Mouse (Mus musculus) small intestine, adult 2 months (tissue): ENCODE results near the gene Ywhab. TPM values are rescaled to one million over a fixed set of nuclear protein-coding genes. Genes with fewer than 3 reads are reported as not detected.

ENCODE experiments used
- H3K27ac ChIP-seq: fragments of 200-500 bp; 2 replicates; pipeline ENCODE4 v1.5.1; 2012; ENCODE audit warnings: low read depth, low read length, control low read depth, inconsistent platforms; ENCODE audit not compliant: insufficient read depth
- H3K27me3 ChIP-seq: fragments of 200-500 bp; 2 replicates; pipeline ENCODE4 v1.6.1; 2012; ENCODE audit warnings: mild to moderate bottlenecking, moderate library complexity, low read length, inconsistent platforms; ENCODE audit not compliant: control insufficient read depth, insufficient read depth
- H3K36me3 ChIP-seq: fragments of 200-500 bp; 2 replicates; pipeline ENCODE4 v1.6.1; 2012; ENCODE audit warnings: mild to moderate bottlenecking, low read length, control low read depth, inconsistent platforms; ENCODE audit not compliant: control insufficient read depth, insufficient read depth
- H3K4me1 ChIP-seq: fragments of 200-500 bp; 2 replicates; pipeline ENCODE4 v1.6.1; 2012; ENCODE audit warnings: low read length, inconsistent platforms, mixed read lengths; ENCODE audit not compliant: control insufficient read depth, insufficient read depth, insufficient read length
- H3K4me3 ChIP-seq: fragments of 200-500 bp; 2 replicates; pipeline ENCODE4 v1.5.1; 2012; ENCODE audit warnings: low read depth, mild to moderate bottlenecking, control low read depth, inconsistent platforms, low read length, moderate library complexity
- CTCF ChIP-seq: fragments of 200-500 bp; IDR thresholded peaks from 2 replicates; pipeline ENCODE4 v1.5.1; 2012; ENCODE audit warnings: low read depth, mild to moderate bottlenecking, control low read depth, inconsistent platforms, low read length, moderate library complexity, mixed read lengths; ENCODE audit not compliant: insufficient replicate concordance, insufficient read length; ENCODE audit errors: extremely low read depth
- POLR2A ChIP-seq: fragments of 200-500 bp; IDR thresholded peaks from 2 replicates; pipeline ENCODE4 v1.6.1; 2012; ENCODE audit warnings: low read depth, mild to moderate bottlenecking, control low read depth, inconsistent platforms, low read length, moderate library complexity
- WGBS: fragments of 180-500 bp; shearing (Covaris S2); methylation state at CpG from one replicate; pipeline ENCODE4 v1.1.7; 2018; 5-methylcytosine and 5-hydroxymethylcytosine counted together
- polyA plus RNA-seq: library from polyadenylated mRNA; depleted of rRNA; stranded (reverse); fragments of >200 nt; gene quantifications from 2 replicates; pipeline ENCODE4 v1.2.3, GENCODE M21; 2012

Gene Ywhab
- polyA plus RNA-seq, 1 experiment, result 25.8 TPM

DNA sequence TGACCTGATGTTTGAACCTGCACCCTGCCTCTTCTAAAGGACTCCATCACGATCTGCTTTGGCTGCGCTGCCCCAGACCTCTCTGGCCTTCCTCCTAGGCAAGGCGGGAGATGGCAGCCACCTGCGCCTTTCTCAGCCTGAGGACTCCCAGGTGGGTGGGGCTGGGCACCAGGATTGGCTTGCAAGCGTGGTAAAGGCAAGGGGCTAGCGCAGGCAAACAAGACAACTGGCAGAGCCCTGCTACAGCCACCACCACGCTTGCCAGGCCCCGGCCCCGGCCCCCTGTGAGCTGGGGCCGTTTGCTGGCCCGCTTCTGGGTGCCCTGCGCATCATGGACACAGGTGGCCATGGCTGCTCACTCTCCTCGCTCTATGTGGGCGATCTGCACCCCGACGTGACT, 30.4 kb downstream of the Ywhab start, which contains the start of gene Pabpc1l:
Pabpc1l (plus strand) TSS at position 301 of the 400 bp plus-strand sequence.
- H3K27ac ChIP-seq, result no peak within 1 kb of the TSS
- H3K27me3 ChIP-seq, result no peaks in the 10 kb centered on the region
- no peaks in the 10 kb centered on the region for H3K4me1 ChIP-seq
- WGBS, result 84% methylated on average over 16 of the region's 16 CpGs
- TF ChIP-seq CTCF (no peak), POLR2A (no peak)
- no peaks in the 10 kb centered on the region for H3K36me3 ChIP-seq
- no peak within 1 kb of the TSS for H3K4me3 ChIP-seq

DNA sequence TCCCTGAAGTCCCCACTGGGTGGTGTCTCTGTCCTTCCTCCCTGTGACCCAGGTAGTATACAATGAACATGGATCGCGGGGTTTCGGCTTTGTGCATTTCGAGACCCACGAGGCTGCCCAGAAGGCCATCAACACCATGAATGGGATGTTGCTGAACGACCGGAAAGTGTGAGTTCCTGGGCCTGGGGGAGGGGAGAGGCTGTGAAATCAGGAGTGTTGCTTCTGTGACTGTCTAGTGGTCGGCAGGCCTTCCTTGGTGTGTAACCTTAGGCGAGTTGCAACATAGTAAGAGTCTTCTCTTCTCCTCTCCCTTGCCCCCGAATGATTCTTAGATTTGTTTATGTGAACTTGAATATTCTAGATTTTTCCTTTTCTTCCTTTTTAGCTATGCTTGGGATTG, 36.4 kb downstream of the Ywhab start:
- no peak for TF ChIP-seq CTCF
- no peak for TF ChIP-seq POLR2A
- H3K4me3 ChIP-seq, result no peak overlapping the region
- no peaks in the 10 kb centered on the region for H3K27me3 ChIP-seq
- 79% methylated on average over 10 of the region's 10 CpGs for WGBS
- no peak overlapping the region for H3K27ac ChIP-seq
- H3K36me3 ChIP-seq, result no peaks in the 10 kb centered on the region
- no peaks in the 10 kb centered on the region for H3K4me1 ChIP-seq

DNA sequence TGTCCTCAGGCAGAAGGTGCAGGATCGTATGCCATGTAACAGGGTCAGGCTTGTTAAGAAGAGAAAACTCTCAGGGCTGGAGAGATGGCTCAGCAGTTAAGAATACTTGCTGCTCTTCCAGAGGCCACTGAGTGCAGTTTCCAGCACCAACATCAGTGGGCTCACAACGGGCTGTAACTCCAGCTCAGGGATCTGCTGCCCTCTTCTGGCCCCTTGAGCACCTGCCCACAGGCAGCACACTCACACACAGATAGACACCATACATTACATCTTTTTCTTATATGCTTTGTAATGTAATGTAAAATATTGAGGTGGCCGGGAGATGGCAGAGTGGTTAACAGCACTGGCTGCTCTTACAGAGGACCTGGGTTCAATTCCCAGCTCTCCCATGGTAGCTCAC, 38.2 kb downstream of the Ywhab start:
- 94% methylated on average over 3 of the region's 3 CpGs for WGBS
- no peaks in the 10 kb centered on the region for H3K4me1 ChIP-seq
- TF ChIP-seq CTCF (no peak), POLR2A (no peak)

DNA sequence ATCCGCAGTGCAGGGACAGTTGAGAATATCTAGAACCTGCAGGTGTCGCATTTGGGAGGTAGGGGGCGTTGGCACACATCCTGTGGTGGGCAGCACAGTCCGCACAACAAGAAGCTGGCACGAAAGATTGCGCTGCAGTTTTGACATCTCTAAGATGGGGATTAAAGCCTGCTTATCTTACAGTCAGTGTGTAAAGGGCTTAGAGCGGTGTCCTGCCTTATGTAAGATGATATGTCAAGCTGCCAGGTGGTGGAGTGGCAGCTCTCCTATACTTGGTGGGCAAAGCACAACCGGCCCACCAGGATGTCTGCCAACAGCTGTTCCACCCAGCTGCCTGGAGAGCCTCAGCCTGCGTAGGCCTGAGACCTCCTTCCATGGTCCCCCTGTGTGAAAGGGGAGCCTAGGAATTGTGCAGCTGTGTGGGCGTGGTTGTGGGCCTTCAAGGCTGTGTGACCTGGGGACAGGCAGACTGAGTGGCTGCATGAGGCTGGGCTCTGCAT, 41.8 kb downstream of the Ywhab start:
- Histone ChIP-seq H3K27me3 (no peaks in the 10 kb centered on the region), H3K4me3 (no peak overlapping the region), H3K27ac (no peak overlapping the region), H3K36me3 (no peaks in the 10 kb centered on the region), H3K4me1 (peaks cover 6% of the 10 kb centered on the region)
- TF ChIP-seq CTCF (no peak), POLR2A (no peak)
- WGBS, result 65% methylated on average over 10 of the region's 10 CpGs

More for the DNA sequence above, 38.2 kb downstream of the Ywhab start:
- H3K27me3 ChIP-seq, result no peaks in the 10 kb centered on the region
- H3K36me3 ChIP-seq, result no peaks in the 10 kb centered on the region
- H3K27ac ChIP-seq, result no peak overlapping the region
- no peak overlapping the region for H3K4me3 ChIP-seq

DNA sequence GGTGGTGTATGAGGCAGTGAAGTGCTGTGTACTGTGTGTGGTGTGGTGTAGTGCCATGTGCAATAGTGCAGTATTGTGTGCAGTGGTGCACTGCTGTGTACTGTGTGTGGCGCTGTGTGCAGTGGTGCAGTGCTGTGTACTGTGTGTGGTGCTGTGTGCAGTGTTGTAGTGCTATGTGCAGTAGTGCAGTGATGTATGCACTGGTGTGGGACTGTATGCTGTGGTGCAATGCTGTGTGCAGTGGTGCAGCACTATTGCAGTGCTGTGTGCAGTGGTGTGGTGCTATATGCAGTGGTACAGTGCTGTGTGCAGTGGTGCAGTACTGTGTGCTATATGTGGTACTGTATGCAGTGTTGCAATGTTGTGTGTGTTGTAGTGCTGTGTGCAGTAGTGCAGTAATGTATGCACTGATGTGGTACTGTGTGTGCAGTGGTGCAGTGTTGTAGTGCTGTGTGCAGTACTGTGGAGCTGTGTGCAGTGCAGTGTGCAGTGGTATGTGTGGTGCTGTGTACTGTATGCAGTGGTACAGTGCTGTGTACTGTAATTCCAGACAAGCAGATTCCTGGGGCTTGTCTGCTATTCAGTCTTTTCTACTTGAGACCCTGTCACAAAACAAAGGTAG, 43.8 kb downstream of the Ywhab start:
- no peak for TF ChIP-seq CTCF
- TF ChIP-seq POLR2A, result no peak
- no peaks in the 10 kb centered on the region for H3K27me3 ChIP-seq
- WGBS, result 92% methylated on average over 1 of the region's 1 CpGs
- no peak overlapping the region for H3K27ac ChIP-seq
- H3K36me3 ChIP-seq, result no peaks in the 10 kb centered on the region
- no peak overlapping the region for H3K4me3 ChIP-seq
- peaks cover 8% of the 10 kb centered on the region for H3K4me1 ChIP-seq

DNA sequence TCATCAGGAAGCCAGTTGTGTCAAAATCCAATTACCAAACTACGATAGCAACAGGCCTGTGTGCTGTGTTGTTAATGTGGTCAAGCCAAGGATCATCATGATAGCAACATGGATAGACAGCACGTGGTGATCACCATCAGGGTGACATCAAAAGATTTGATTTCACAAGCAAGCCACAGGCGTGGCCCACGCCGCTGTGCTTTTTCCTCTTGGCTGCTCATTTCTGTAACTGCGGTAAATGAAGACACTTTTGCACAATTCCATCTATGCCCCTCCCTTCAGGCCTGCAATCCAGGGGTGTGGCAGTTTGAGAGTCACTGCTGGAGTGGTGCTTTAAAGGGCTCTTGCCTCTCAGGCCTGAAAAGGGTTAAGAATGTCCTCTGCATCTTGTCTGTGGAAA, 46.2 kb downstream of the Ywhab start:
- no peak for TF ChIP-seq CTCF
- no peak for TF ChIP-seq POLR2A
- H3K27me3 ChIP-seq, result no peaks in the 10 kb centered on the region
- 67% methylated on average over 6 of the region's 6 CpGs for WGBS
- no peak overlapping the region for H3K4me3 ChIP-seq
- H3K27ac ChIP-seq, result no peak overlapping the region
- no peaks in the 10 kb centered on the region for H3K36me3 ChIP-seq
- peaks cover 8% of the 10 kb centered on the region for H3K4me1 ChIP-seq

DNA sequence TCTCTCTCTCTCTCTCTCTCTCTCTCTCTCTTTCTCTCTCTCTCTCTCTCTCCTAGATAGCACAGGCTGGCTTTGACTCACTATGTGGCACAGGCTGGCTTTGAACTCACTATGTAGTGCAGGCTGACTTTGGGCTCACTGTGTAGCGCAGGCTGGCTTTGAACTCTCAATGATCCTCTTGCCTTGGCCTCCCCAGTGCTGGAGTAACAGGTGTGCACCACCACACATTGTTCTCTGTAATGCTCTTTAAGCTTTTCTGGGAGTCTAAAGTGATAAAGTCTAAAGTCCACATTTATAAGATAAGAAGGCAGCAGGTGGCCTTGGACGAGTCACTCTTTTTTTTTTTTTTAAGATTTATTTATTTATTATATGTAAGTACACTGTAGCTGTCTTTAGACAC, 46.8 kb downstream of the Ywhab start:
- Histone ChIP-seq H3K36me3 (no peaks in the 10 kb centered on the region), H3K4me1 (peaks cover 8% of the 10 kb centered on the region), H3K27me3 (no peaks in the 10 kb centered on the region), H3K4me3 (no peak overlapping the region), H3K27ac (no peak overlapping the region)
- WGBS, result 30% methylated on average over 2 of the region's 2 CpGs
- TF ChIP-seq CTCF (no peak), POLR2A (no peak)

DNA sequence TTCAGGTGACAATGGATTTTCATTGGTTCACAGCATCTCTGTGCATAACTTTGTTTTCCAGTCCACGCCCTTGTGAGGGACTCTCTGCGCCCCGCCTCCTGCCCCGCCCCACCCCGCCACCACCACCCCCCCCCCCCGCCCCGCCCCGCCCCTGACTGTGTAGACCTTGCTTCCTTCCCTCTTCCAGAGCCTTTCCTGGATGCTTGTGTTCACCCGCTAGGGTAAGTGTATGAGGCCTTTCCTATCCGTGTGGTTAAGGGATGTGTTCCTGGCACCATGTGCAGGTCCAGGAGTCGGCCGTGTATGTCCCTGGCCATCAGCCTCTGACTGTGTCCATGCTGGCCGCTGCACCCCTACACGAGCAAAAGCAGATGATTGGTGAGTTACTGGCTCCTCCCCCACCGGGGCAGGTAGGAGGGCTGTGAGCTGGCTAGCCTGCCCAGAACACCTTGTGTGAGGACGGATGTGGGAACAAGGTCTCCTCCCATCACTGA, 52.5 kb downstream of the Ywhab start:
- 2% methylated on average over 14 of the region's 16 CpGs for WGBS
- peaks cover 2% of the 10 kb centered on the region; the same call in 1 of the 2 replicates for H3K36me3 ChIP-seq
- no peak for TF ChIP-seq POLR2A
- no peaks in the 10 kb centered on the region for H3K4me1 ChIP-seq
- peak overlapping the region; percentile 58 for H3K4me3 ChIP-seq
- H3K27me3 ChIP-seq, result no peaks in the 10 kb centered on the region
- no peak overlapping the region for H3K27ac ChIP-seq
